Mouse (Mus musculus) hindbrain, embryonic 15.5 days (tissue): ENCODE measurements at regions not wholly inside any gene's neighbourhood (a gene's known extent, or its start where the extent isn't known, plus 50 kb on each side); places are given as distances from the start of the nearest gene placed in this dataset.

ENCODE experiments used
- ATAC-seq: fragments of 200-750 bp; cut with Nextera tagmentation; 2 replicates; pipeline ENCODE4 v1.8.0; 2017; ENCODE audit warnings: low read depth, moderate number of reproducible peaks, moderate TSS enrichment; ENCODE audit not compliant: low FRiP score
- H3K27ac ChIP-seq: fragments of 300-500 bp; sonication (generic); replicated peaks from 2 replicates; pipeline ENCODE4 v1.5.1; 2015; ENCODE audit warnings: mild to moderate bottlenecking, inconsistent platforms
- H3K27me3 ChIP-seq: fragments of 300-500 bp; sonication (generic); 2 replicates; pipeline ENCODE4 v1.6.1; 2015; ENCODE audit warnings: control low read depth, inconsistent platforms
- H3K36me3 ChIP-seq: fragments of 300-500 bp; sonication (generic); 2 replicates; pipeline ENCODE4 v1.6.1; 2015; ENCODE audit warnings: control low read depth, inconsistent platforms
- H3K4me1 ChIP-seq: fragments of 300-500 bp; sonication (generic); replicated peaks from 2 replicates; pipeline ENCODE4 v1.6.1; 2015; ENCODE audit warnings: control low read depth, inconsistent platforms
- H3K4me2 ChIP-seq: fragments of 300-500 bp; sonication (generic); 2 replicates; pipeline ENCODE4 v1.6.1; 2015; ENCODE audit warnings: moderate library complexity, mild to moderate bottlenecking, inconsistent platforms
- H3K4me3 ChIP-seq: fragments of 300-500 bp; sonication (generic); 2 replicates; pipeline ENCODE4 v1.5.1; 2015; ENCODE audit warnings: mild to moderate bottlenecking, inconsistent platforms
- H3K9ac ChIP-seq: fragments of 300-500 bp; sonication (generic); 2 replicates; pipeline ENCODE4 v1.6.1; 2015; ENCODE audit warnings: inconsistent platforms
- H3K9me3 ChIP-seq: fragments of 300-500 bp; sonication (generic); 2 replicates; pipeline ENCODE4 v1.6.1; 2016; ENCODE audit warnings: control low read depth, inconsistent platforms
- WGBS: fragments of 180-500 bp; shearing (Covaris S2); methylation state at CpG from one replicate; pipeline ENCODE4 v1.1.7; 2015; 5-methylcytosine and 5-hydroxymethylcytosine counted together

GRCm38 (mm10) chr6:84268111-84268510, 259.7 kb downstream of the Dysf start:
- Histone ChIP-seq H3K27me3 (no peaks in the 10 kb centered on the region), H3K4me3 (no peak overlapping the region), H3K36me3 (no peaks in the 10 kb centered on the region), H3K27ac (no peak overlapping the region), H3K4me1 (peaks cover 6% of the 10 kb centered on the region), H3K4me2 (no peak overlapping the region), H3K9me3 (no peaks in the 10 kb centered on the region), H3K9ac (no peak overlapping the region)
- WGBS: 84% methylated on average over 4 of the region's 4 CpGs
- no peak for ATAC-seq

DNA sequence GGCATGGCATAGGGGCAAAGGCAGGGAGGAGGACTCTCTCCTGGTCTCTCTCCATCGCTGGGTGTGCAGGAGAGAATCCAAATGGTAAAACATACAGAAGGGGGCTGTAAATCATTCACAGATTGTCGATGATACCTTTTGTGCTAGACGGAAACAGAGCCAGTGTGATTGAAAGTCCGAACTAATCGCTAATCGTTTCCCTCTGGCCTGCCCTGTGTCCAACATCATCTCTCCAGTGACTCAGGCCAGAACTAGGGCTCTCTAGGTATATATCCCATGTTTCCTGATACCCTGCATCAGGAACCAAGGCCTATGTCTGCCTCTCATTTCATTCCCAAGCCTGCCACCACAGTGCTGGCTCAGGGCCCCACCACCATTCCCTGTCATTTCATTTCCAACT, 259.1 kb downstream of the Dysf start:
- Histone ChIP-seq H3K27ac (no peak overlapping the region), H3K4me1 (no peaks in the 10 kb centered on the region), H3K4me2 (no peak overlapping the region), H3K4me3 (no peak overlapping the region), H3K36me3 (no peaks in the 10 kb centered on the region), H3K27me3 (no peaks in the 10 kb centered on the region), H3K9ac (no peak overlapping the region), H3K9me3 (no peaks in the 10 kb centered on the region)
- whole genome bisulfite sequencing: 89% methylated on average over 6 of the region's 6 CpGs
- ATAC-seq: no peak

DNA sequence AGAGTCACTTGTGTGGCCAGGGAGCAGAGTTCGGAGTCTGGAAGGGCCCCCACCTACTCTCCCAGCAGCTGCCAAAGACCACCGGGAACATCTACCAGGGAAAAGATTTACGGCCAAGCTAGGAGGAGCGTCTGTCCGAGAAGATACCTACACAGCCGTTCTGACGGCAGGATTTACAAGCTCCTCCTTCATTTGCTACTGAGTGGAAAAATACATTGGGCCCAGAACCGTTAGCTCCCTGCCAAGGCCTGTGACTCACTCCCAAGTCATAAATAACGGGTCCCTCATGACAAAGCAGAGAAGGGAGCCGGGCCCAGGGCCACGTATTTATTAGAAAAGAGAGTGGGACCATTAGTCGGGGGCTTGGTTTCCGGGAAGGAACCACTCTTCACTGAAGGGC, 258.3 kb downstream of the Dysf start:
- no peaks in the 10 kb centered on the region for H3K9me3 ChIP-seq
- WGBS: 59% methylated on average over 13 of the region's 13 CpGs
- H3K4me2 ChIP-seq: no peak overlapping the region
- H3K4me3 ChIP-seq: no peak overlapping the region
- H3K4me1 ChIP-seq: no peaks in the 10 kb centered on the region
- no peak overlapping the region for H3K9ac ChIP-seq
- no peaks in the 10 kb centered on the region for H3K36me3 ChIP-seq
- H3K27me3 ChIP-seq: no peaks in the 10 kb centered on the region
- ATAC-seq: no peak
- no peak overlapping the region for H3K27ac ChIP-seq

GRCm38 (mm10) chr6:84264681-84265080, 256.3 kb downstream of the Dysf start:
- ATAC-seq: no peak
- no peaks in the 10 kb centered on the region for H3K27me3 ChIP-seq
- H3K4me2 ChIP-seq: no peak overlapping the region
- H3K36me3 ChIP-seq: no peaks in the 10 kb centered on the region
- no peaks in the 10 kb centered on the region for H3K9me3 ChIP-seq
- H3K4me3 ChIP-seq: no peak overlapping the region
- H3K27ac ChIP-seq: no peak overlapping the region
- H3K4me1 ChIP-seq: no peaks in the 10 kb centered on the region
- no peak overlapping the region for H3K9ac ChIP-seq
- WGBS: 85% methylated on average over 4 of the region's 4 CpGs

- no peak overlapping the region for H3K4me3 ChIP-seq
- H3K9me3 ChIP-seq: no peaks in the 10 kb centered on the region
- no peak overlapping the region for H3K4me2 ChIP-seq
- H3K27me3 ChIP-seq: no peaks in the 10 kb centered on the region
- WGBS: 58% methylated on average over 2 of the region's 2 CpGs
- H3K4me1 ChIP-seq: no peaks in the 10 kb centered on the region
- ATAC-seq: no peak
- H3K27ac ChIP-seq: no peak overlapping the region
- H3K36me3 ChIP-seq: no peaks in the 10 kb centered on the region
- no peak overlapping the region for H3K9ac ChIP-seq
Measured at GRCm38 (mm10) chr6:84263686-84264085, 255.3 kb downstream of the Dysf start.

DNA sequence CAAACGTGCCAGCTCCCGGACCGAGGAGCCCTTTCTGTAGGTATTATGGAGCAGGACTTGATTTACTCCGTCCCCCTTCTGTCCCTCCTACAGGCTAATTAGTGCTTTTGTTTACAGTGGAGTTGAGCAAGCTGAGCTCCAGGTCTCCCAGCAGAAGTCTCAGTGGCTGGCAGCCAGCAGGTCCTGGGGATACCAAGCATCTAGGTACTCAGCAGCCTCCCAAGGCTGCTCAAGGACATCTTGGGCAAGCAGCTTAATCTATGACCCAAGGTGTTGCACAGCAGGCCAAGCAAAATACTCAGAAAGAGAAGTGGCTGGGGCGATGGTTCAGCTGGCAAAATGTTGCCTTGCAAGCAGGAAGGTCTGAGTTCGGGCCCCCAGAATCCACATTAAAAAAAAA, 254.4 kb downstream of the Dysf start:
- Histone ChIP-seq H3K27me3 (no peaks in the 10 kb centered on the region), H3K4me1 (no peaks in the 10 kb centered on the region), H3K4me3 (no peak overlapping the region), H3K9ac (no peak overlapping the region), H3K4me2 (no peak overlapping the region), H3K27ac (no peak overlapping the region), H3K9me3 (no peaks in the 10 kb centered on the region), H3K36me3 (no peaks in the 10 kb centered on the region)
- ATAC-seq: no peak
- WGBS: 55% methylated on average over 6 of the region's 6 CpGs

GRCm38 (mm10) chr6:84261483-84261882, 253.1 kb downstream of the Dysf start:
- no peak overlapping the region for H3K4me2 ChIP-seq
- H3K27me3 ChIP-seq: no peaks in the 10 kb centered on the region
- WGBS: 89% methylated on average over 3 of the region's 3 CpGs
- H3K9ac ChIP-seq: no peak overlapping the region
- no peak overlapping the region for H3K4me3 ChIP-seq
- no peak for ATAC-seq
- no peak overlapping the region for H3K27ac ChIP-seq
- no peaks in the 10 kb centered on the region for H3K9me3 ChIP-seq
- H3K36me3 ChIP-seq: no peaks in the 10 kb centered on the region
- H3K4me1 ChIP-seq: no peaks in the 10 kb centered on the region
